Mouse (Mus musculus): ENCODE measurements at regions not wholly inside any gene's neighbourhood (a gene's known extent, or its start where the extent isn't known, plus 50 kb on each side); places are given as distances from the start of the nearest gene placed in this dataset.

DNA sequence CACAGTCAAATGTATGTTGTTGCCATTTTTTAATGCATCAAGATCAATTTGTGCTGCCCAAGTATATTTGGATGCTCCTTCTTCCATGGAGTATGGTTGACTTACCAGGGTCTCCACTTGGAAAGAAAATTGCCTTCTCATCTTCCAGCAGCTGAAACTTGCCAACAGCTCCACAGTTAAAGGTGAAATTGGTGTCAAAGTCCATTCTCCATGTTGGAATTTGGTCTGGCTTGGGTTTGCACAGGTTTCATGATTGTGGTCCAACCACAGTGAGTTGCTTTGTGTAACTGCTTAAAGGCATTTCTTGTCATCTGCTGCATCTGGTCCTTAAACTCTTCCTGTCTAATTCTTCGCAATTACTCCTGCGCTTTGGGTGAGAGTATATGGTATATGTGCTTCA is 634.3 kb downstream of the Nup35 start:
- intact Hi-C loops (cut with DNase I), result no loop called here
- DNase-seq, result no peak

DNA sequence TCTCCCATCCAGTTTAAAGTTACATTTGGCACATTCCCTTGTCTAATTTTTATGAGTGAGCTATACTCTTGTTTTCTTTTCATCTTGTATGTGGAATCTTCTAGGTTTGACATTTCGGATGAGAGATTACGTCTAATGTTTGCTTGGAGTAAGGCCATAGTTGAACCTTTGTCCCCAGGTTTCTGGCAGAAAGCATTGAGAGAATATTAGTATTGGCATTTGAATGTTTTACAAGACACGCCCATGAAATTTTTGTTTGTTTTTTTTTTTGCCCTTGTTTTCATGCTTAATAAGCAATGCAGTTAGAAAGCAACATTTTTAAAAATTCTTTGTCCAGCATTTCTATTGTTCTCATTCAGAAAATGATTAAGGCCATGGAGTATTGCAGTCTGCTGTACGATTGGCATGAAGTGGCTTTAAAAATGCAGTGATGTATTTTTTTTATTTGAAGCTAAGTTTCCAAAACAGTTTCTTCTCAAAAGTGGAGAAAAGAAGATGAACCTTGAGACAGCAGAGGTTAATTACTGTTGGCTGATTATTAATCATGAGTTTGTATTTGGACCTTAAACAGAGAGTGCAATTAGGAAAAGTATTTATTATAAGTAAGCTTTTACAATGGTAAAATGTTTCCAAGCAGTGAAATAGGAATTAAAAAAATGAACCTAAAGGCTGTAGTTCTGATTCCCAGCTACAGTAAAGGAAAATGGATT is 645.2 kb downstream of the Nup35 start:
- no peak for DNase-seq

DNA sequence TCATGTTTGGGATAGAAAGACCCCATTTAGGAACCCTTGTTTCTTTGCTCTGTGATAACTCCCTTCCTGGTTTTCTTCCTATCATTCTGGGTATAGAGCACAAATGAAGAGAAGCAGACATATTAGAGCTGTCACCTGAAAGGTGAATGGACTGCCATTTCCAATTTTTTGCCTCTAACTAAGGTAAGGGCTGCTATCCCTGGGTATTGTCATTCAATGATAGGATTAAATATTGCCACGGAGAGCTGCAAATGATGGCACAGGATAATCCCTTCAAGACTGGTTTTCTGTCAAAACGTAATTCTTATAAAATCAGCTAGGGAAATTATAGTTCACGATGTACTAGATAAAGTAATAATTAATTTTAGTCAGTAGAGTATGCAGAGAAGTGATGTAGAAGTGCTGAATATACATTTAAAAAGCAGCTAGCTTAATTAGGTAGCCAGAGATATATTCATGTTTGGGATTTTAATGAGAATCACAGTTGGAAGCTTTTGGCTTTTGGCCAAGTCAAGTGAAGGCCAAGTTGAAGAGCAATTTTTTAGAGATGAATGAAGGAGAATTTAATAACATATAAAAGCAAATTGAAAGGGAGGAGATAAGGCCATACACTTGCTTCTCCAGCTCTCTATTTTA is 652.3 kb downstream of the Nup35 start:
- intact Hi-C loops (cut with DNase I), result no loop called here
- no peak for DNase-seq

More for the DNA sequence above, 645.2 kb downstream of the Nup35 start:
- intact Hi-C loops (cut with DNase I), result no loop called here

DNA sequence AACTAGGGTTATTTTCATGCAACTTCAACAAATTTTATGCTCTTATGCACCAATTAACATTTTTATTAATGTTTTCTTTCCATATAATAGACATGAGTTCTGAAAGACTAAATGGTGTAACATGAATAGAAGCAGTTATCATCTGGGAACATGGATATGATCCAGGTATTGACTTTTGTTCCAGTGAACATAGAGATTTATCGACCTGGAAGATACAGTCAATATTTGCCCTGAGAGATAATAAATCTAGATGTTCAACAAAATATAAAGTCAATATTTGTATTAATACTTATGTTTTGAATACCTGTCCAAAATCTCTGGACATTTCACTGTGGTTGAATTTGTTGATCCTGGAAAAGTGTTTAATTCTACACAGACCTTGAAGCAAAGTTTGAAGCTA is 653.9 kb downstream of the Nup35 start:
- intact Hi-C loops (cut with DNase I), result no loop called here
- no peak for DNase-seq

DNA sequence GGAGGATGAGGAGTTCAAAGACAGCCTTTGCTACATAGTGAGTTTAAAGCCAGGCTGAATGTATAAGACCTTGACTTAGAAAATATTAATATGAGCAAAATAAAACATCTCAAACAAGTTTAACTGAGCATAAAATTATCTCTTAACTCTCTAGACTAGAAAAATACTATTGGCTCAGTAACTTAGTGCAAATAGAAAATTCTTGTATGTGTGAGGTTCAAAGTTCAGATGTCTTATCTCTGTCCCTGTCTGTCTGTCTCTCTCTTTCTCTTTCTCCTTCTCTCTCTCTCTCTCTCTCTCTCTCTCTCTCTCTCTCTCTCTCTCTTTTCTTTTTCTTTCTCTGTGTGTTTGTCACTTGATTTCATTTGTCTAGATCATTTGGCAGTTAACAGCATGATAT is 655.5 kb downstream of the Nup35 start:
- DNase-seq, result no peak
- intact Hi-C loops (cut with DNase I), result no loop called here

DNA sequence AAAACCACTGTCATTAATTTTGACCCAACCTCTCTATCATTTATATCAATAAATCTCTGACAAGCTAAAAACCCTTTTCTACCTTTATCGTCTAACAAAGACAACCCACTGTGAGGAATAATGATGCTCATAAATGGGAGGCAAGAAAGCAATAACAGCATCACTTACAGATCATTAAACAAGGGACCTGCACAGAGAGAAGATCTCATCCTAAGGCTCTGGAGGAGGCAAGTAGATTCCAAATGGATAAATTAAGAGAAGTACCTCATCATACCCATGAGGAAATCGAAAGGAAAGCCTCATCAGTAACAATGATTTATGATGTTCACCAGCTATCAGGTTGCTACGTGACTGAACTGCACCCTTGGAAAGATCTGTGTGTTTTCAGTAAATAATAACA is 670.4 kb downstream of the Nup35 start:
- no peak for DNase-seq
- intact Hi-C loops (cut with DNase I), result no loop called here

DNA sequence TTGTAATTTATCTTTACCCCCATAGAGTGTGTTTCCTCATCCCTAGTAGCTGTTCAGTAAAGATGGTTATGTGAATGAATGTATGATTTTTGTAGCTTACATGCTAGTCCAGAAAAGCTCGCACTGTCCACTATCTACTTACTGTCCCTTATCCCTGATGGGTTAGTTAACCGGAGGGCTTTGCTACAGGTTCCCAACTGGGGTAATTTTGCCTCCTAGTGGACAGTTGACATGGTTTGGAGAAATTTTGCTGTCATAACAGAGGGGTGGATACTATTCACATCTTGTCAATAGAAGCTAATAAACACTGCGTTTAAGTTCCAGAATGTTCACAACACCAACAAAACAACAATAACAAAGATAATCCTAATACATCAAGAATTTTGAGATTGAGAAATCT is 711.6 kb downstream of the Nup35 start:
- no peak for DNase-seq
- intact Hi-C loops (cut with DNase I), result loop anchor here (5.0 kb wide), 1 partner anchor 566 kb away; no protein-coding TSS in a partner anchor

DNA sequence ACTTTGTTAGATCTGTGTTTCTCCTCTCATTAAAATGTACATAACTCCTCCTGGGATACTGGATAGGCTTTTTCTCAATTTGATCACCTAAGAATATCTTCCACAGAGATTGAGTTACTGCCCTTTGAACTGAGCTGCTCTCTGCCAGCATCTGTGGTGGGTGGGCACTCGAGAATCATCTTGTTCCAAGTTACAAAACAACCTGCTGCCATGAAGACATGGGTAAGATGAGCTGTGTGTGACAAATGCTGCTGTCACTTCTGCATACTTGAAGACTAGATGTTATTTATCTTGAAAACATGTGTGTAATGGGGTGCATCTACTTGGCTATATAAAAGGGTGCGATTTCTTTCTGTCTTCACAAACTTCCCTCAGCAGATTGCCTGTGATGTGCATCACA is 716.0 kb upstream of the Zfp804a start:
- no peak for DNase-seq
- intact Hi-C loops (cut with DNase I), result no loop called here

DNA sequence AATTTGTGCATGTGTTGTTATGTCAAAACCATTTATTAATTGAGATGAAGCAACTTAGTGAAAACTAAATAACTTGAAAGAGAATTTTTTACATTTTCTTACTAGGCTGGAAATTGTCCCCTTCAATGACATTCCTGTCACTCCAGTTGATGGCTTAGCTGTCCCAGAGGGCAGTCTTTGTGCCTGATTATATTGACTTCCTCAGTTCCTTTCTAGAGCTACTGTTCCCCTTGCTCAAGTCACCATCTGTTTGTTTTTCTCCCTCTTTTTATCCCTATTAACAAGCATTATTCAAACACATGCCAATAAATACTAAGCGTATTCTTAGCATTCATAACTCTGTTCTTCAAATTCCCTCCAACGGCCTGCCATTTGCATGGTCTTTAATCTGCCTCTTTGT is 712.6 kb upstream of the Zfp804a start:
- intact Hi-C loops (cut with DNase I), result no loop called here

More for the DNA sequence above, 712.6 kb upstream of the Zfp804a start:
- no peak for DNase-seq

Data from gastrocnemius, postnatal 36 days (tissue).